Mouse (Mus musculus): ENCODE measurements at regions not wholly inside any gene's neighbourhood (a gene's known extent, or its start where the extent isn't known, plus 50 kb on each side); places are given as distances from the start of the nearest gene placed in this dataset.

DNA sequence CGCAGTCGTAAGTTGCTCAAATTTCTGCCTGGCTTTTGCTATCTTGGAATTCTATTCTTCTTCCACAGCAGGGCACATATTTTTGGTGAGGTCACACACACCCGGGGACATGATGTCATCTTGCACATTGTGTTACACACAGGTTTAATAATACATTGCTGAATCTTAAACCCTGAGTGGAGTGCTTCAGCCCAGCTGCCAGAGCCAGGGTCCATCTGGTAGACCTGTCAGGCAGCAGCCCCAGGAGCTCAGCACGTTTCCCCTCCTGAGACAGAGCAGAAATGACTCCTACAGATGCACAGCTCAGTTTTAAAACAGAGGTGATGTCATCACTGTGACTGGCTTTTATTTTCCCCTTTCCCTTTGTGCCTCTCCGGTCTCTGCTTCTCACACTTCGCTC is 280.4 kb downstream of the Tgfb2 start:
- TF ChIP-seq CTCF (conservative IDR thresholded peaks at IDR 0.05; ENCODE audit: insufficient read depth, insufficient read length, low read depth, low read length) = no peak
- no peak for TF ChIP-seq POLR2A (IDR thresholded peaks at IDR 0.05; ENCODE audit: low read depth, low read length)

Measured in kidney, adult 2 months (tissue).